Mouse (Mus musculus) ES-Bruce4 (cell line): ENCODE measurements around the gene Clrn3. TPM values are rescaled to one million over a fixed set of nuclear protein-coding genes. Genes with fewer than 3 reads are reported as not detected.
"Not testable (repeated sequence)": the region's sequence is repeated elsewhere in the genome, so short reads cannot be mapped to it uniquely, and the experiment has no call there.

Experiments used
- H3K27ac ChIP-seq: 2 replicates; pipeline ENCODE4 v1.5.1; 2012; ENCODE audit warnings: low read length, inconsistent platforms; ENCODE audit not compliant: insufficient read depth
- H3K27me3 ChIP-seq: 2 replicates; pipeline ENCODE4 v1.6.1; 2012; ENCODE audit warnings: mild to moderate bottlenecking, low read length, inconsistent platforms; ENCODE audit not compliant: control insufficient read depth, poor library complexity, insufficient read depth, severe bottlenecking
- H3K36me3 ChIP-seq: 2 replicates; pipeline ENCODE4 v1.6.1; 2012; ENCODE audit warnings: inconsistent platforms, mild to moderate bottlenecking, low read length, moderate library complexity; ENCODE audit not compliant: control insufficient read depth, poor library complexity, insufficient read depth, severe bottlenecking
- H3K4me1 ChIP-seq: one replicate; pipeline ENCODE4 v1.8.1; 2011; ENCODE audit warnings: low read length; ENCODE audit not compliant: control insufficient read depth, insufficient read depth
- H3K4me3 ChIP-seq: 2 replicates; pipeline ENCODE4 v1.5.1; 2011; ENCODE audit warnings: low read depth, mild to moderate bottlenecking, low read length
- H3K9ac ChIP-seq: 2 replicates; pipeline ENCODE4 v1.6.1; 2012; ENCODE audit warnings: low read depth, mild to moderate bottlenecking, inconsistent platforms; ENCODE audit not compliant: poor library complexity, severe bottlenecking
- H3K9me3 ChIP-seq: replicated peaks from 2 replicates; pipeline ENCODE4 v1.6.1; 2012; ENCODE audit warnings: mild to moderate bottlenecking, low read length, inconsistent platforms; ENCODE audit not compliant: control insufficient read depth, poor library complexity, insufficient read depth, severe bottlenecking
- CTCF ChIP-seq: IDR thresholded peaks from one replicate; pipeline ENCODE4 v1.8.1; 2011; ENCODE audit warnings: low read depth, low read length
- EP300 ChIP-seq: IDR thresholded peaks from 2 replicates; pipeline ENCODE4 v1.6.1; 2011; ENCODE audit warnings: low read depth, low read length; ENCODE audit not compliant: insufficient read depth
- POLR2A ChIP-seq: IDR thresholded peaks from one replicate; pipeline ENCODE4 v1.8.1; 2011; ENCODE audit warnings: low read length; ENCODE audit not compliant: insufficient read depth
- polyA plus RNA-seq: library from polyadenylated mRNA; stranded (reverse); fragments of >200 nt; gene quantifications from 2 replicates; pipeline ENCODE4 v1.2.4, GENCODE M21; 2011; ENCODE audit warnings: low read depth; ENCODE audit not compliant: missing spikeins, insufficient read depth, insufficient read length

The Clrn3 gene
- polyA plus RNA-seq: not detected in 2 replicates

GRCm38 (mm10) chr7:135528515-135528914 lies at the start of gene Clrn3:
Clrn3 (minus strand) TSS chr7:135528654.
- H3K4me3 ChIP-seq: no peak within 1 kb of the TSS
- no peaks in the 10 kb centered on the region for H3K9me3 ChIP-seq
- H3K36me3 ChIP-seq: no peaks in the 10 kb centered on the region
- no peak for TF ChIP-seq POLR2A
- TF ChIP-seq CTCF: no peak
- TF ChIP-seq EP300: no peak
- no peaks in the 10 kb centered on the region for H3K27me3 ChIP-seq
- no peaks in the 10 kb centered on the region for H3K4me1 ChIP-seq
- H3K9ac ChIP-seq: no peak within 1 kb of the TSS
- H3K27ac ChIP-seq: no peak within 1 kb of the TSS

- H3K27me3 ChIP-seq: no peaks in the 10 kb centered on the region
- no peak overlapping the region for H3K9ac ChIP-seq
- no peaks in the 10 kb centered on the region for H3K4me1 ChIP-seq
- no peak overlapping the region for H3K4me3 ChIP-seq
- H3K36me3 ChIP-seq: no peaks in the 10 kb centered on the region
- no peak for TF ChIP-seq CTCF
- no peak for TF ChIP-seq EP300
- TF ChIP-seq POLR2A: no peak
- no peaks in the 10 kb centered on the region for H3K9me3 ChIP-seq
- no peak overlapping the region for H3K27ac ChIP-seq
Observed at GRCm38 (mm10) chr7:135576329-135576728, 47.9 kb upstream of the Clrn3 start.

- not testable (repeated sequence) for H3K36me3 ChIP-seq, H3K4me1 ChIP-seq, H3K27ac ChIP-seq, H3K4me3 ChIP-seq, H3K9me3 ChIP-seq, H3K9ac ChIP-seq, H3K27me3 ChIP-seq
Observed at GRCm38 (mm10) chr7:135575319-135576069, 47.0 kb upstream of the Clrn3 start.

GRCm38 (mm10) chr7:135571951-135572559 lies 43.6 kb upstream of the Clrn3 start:
- Histone ChIP-seq H3K27me3 (no peaks in the 10 kb centered on the region), H3K9me3 (no peaks in the 10 kb centered on the region), H3K9ac (no peak overlapping the region), H3K27ac (no peak overlapping the region), H3K4me3 (no peak overlapping the region), H3K36me3 (no peaks in the 10 kb centered on the region), H3K4me1 (no peaks in the 10 kb centered on the region)
- TF ChIP-seq EP300 (no peak), CTCF (no peak), POLR2A (no peak)

GRCm38 (mm10) chr7:135571392-135571791 lies 42.9 kb upstream of the Clrn3 start:
- Histone ChIP-seq H3K4me1 (no peaks in the 10 kb centered on the region), H3K36me3 (no peaks in the 10 kb centered on the region), H3K9ac (no peak overlapping the region), H3K27me3 (no peaks in the 10 kb centered on the region), H3K9me3 (no peaks in the 10 kb centered on the region), H3K4me3 (no peak overlapping the region), H3K27ac (no peak overlapping the region)
- TF ChIP-seq EP300: no peak
- no peak for TF ChIP-seq CTCF
- no peak for TF ChIP-seq POLR2A

GRCm38 (mm10) chr7:135568550-135568949 lies 40.1 kb upstream of the Clrn3 start:
- no peaks in the 10 kb centered on the region for H3K9me3 ChIP-seq
- no peaks in the 10 kb centered on the region for H3K27me3 ChIP-seq
- no peak overlapping the region for H3K4me3 ChIP-seq

More at GRCm38 (mm10) chr7:135568550-135568949, 40.1 kb upstream of the Clrn3 start:
- H3K27ac ChIP-seq: no peak overlapping the region
- TF ChIP-seq EP300 (no peak), POLR2A (no peak), CTCF (no peak)
- no peak overlapping the region for H3K9ac ChIP-seq
- no peaks in the 10 kb centered on the region for H3K4me1 ChIP-seq
- no peaks in the 10 kb centered on the region for H3K36me3 ChIP-seq
